Mouse (Mus musculus) heart, embryonic 16.5 days (tissue): Measurements from ENCODE around the gene Gm45062. TPM values are rescaled to one million over a fixed set of nuclear protein-coding genes. Genes with fewer than 3 reads are reported as not detected.

Experiments
- ATAC-seq: fragments of 200-750 bp; cut with Nextera tagmentation; replicated peaks from 2 replicates; pipeline ENCODE4 v1.8.0; 2017; ENCODE audit warnings: moderate number of reproducible peaks; ENCODE audit not compliant: insufficient read depth, low FRiP score; ENCODE audit errors: extremely low read depth
- H3K27ac ChIP-seq: fragments of 300-500 bp; sonication (generic); 2 replicates; pipeline ENCODE4 v1.5.1; 2014; ENCODE audit warnings: mild to moderate bottlenecking, low read length, control low read depth, moderate library complexity
- H3K27me3 ChIP-seq: fragments of 300-500 bp; sonication (generic); 2 replicates; pipeline ENCODE4 v1.6.1; 2014; ENCODE audit warnings: low read length, mixed read lengths; ENCODE audit not compliant: control insufficient read depth, insufficient read depth
- H3K36me3 ChIP-seq: fragments of 300-500 bp; sonication (generic); 2 replicates; pipeline ENCODE4 v1.6.1; 2014; ENCODE audit not compliant: control insufficient read depth, insufficient read depth
- H3K4me1 ChIP-seq: fragments of 300-500 bp; sonication (generic); 2 replicates; pipeline ENCODE4 v1.6.1; 2014; ENCODE audit warnings: low read length, mixed read lengths; ENCODE audit not compliant: control insufficient read depth, insufficient read depth
- H3K4me2 ChIP-seq: fragments of 300-500 bp; sonication (generic); 2 replicates; pipeline ENCODE4 v1.6.1; 2014; ENCODE audit warnings: low read depth, mild to moderate bottlenecking, control low read depth, low read length
- H3K4me3 ChIP-seq: fragments of 300-500 bp; sonication (generic); 2 replicates; pipeline ENCODE4 v1.5.1; 2014; ENCODE audit warnings: mild to moderate bottlenecking, control low read depth, low read length
- H3K9ac ChIP-seq: fragments of 300-500 bp; sonication (generic); 2 replicates; pipeline ENCODE4 v1.6.1; 2014; ENCODE audit warnings: low read length, control low read depth
- H3K9me3 ChIP-seq: fragments of 300-500 bp; sonication (generic); replicated peaks from 2 replicates; pipeline ENCODE4 v1.6.1; 2016; ENCODE audit warnings: low read length; ENCODE audit not compliant: control insufficient read depth
- WGBS: fragments of 180-500 bp; shearing (Covaris S2); extraction: QIAGEN DNeasy Blood & Tissue Kit; methylation state at CpG from one replicate; pipeline ENCODE4 v1.1.7; 2014; 5-methylcytosine and 5-hydroxymethylcytosine counted together
- polyA plus RNA-seq: library from polyadenylated mRNA; unstranded; fragments of >200 nt; fragmentation: Nextera tagmentation; extraction: Ambion mirVana; gene quantifications from 2 replicates; pipeline ENCODE4 v1.2.1, GENCODE M21; 2015

The Gm45062 gene
- polyA plus RNA-seq, 1 experiment from 2014 or later: 9.1 TPM

GRCm38 (mm10) chr6:8393029-8393428, 133.8 kb downstream of the Gm45062 start:
- H3K4me2 ChIP-seq: no peak overlapping the region
- H3K36me3 ChIP-seq: no peaks in the 10 kb centered on the region
- ATAC-seq: no peak
- no peaks in the 10 kb centered on the region for H3K27me3 ChIP-seq
- peaks cover 3% of the 10 kb centered on the region; the same call in 1 of the 2 replicates for H3K4me1 ChIP-seq
- no peak overlapping the region for H3K27ac ChIP-seq
- H3K4me3 ChIP-seq: no peak overlapping the region
- no peak overlapping the region for H3K9ac ChIP-seq
- 61% methylated on average over 4 of the region's 4 CpGs for WGBS
- H3K9me3 ChIP-seq: no peaks in the 10 kb centered on the region

- Histone ChIP-seq H3K4me3 (no peak overlapping the region), H3K27me3 (no peaks in the 10 kb centered on the region), H3K4me2 (no peak overlapping the region), H3K27ac (no peak overlapping the region), H3K36me3 (no peaks in the 10 kb centered on the region), H3K4me1 (peaks cover 3% of the 10 kb centered on the region; the same call in 1 of the 2 replicates), H3K9ac (no peak overlapping the region), H3K9me3 (no peaks in the 10 kb centered on the region)
- ATAC-seq: no peak
These were observed 134.8 kb downstream of the Gm45062 start for GRCm38 (mm10) chr6:8394044-8394443.

- Histone ChIP-seq H3K4me2 (no peak overlapping the region), H3K36me3 (no peaks in the 10 kb centered on the region), H3K9ac (no peak overlapping the region), H3K27ac (no peak overlapping the region), H3K9me3 (no peaks in the 10 kb centered on the region), H3K27me3 (no peaks in the 10 kb centered on the region), H3K4me3 (no peak overlapping the region), H3K4me1 (peaks cover 3% of the 10 kb centered on the region; the same call in 1 of the 2 replicates)
- 68% methylated on average over 4 of the region's 4 CpGs for WGBS
- no peak for ATAC-seq
These were observed 135.8 kb downstream of the Gm45062 start for GRCm38 (mm10) chr6:8395061-8395460.

- Histone ChIP-seq H3K4me3 (no peak overlapping the region), H3K27me3 (no peaks in the 10 kb centered on the region), H3K9ac (no peak overlapping the region), H3K4me1 (peaks cover 3% of the 10 kb centered on the region; the same call in 1 of the 2 replicates), H3K9me3 (no peaks in the 10 kb centered on the region), H3K36me3 (no peaks in the 10 kb centered on the region), H3K4me2 (no peak overlapping the region), H3K27ac (no peak overlapping the region)
- WGBS: 80% methylated on average over 7 of the region's 7 CpGs
- no peak for ATAC-seq
These were observed 138.0 kb downstream of the Gm45062 start for GRCm38 (mm10) chr6:8397252-8397651.

- no peaks in the 10 kb centered on the region for H3K36me3 ChIP-seq
- no peak for ATAC-seq
- H3K27me3 ChIP-seq: no peaks in the 10 kb centered on the region
- WGBS: 83% methylated on average over 1 of the region's 1 CpGs
- H3K4me1 ChIP-seq: no peaks in the 10 kb centered on the region
- H3K27ac ChIP-seq: no peak overlapping the region
- no peaks in the 10 kb centered on the region for H3K9me3 ChIP-seq
- H3K4me3 ChIP-seq: no peak overlapping the region
- H3K9ac ChIP-seq: no peak overlapping the region
- no peak overlapping the region for H3K4me2 ChIP-seq
These were observed 140.5 kb downstream of the Gm45062 start for GRCm38 (mm10) chr6:8399710-8400109.

- 90% methylated on average over 5 of the region's 5 CpGs for WGBS
- Histone ChIP-seq H3K4me2 (no peak overlapping the region), H3K36me3 (no peaks in the 10 kb centered on the region), H3K4me3 (no peak overlapping the region), H3K9ac (no peak overlapping the region), H3K27ac (no peak overlapping the region), H3K27me3 (no peaks in the 10 kb centered on the region), H3K4me1 (0 out of 2 replicates have a peak, but pooled peaks cover 2% of the 10 kb centered on the region), H3K9me3 (no peaks in the 10 kb centered on the region)
- ATAC-seq: no peak
These were observed 143.9 kb downstream of the Gm45062 start for GRCm38 (mm10) chr6:8403127-8403526.

GRCm38 (mm10) chr6:8405844-8406243, 146.6 kb downstream of the Gm45062 start:
- Histone ChIP-seq H3K4me3 (no peak overlapping the region), H3K9me3 (no peaks in the 10 kb centered on the region), H3K27me3 (no peaks in the 10 kb centered on the region), H3K4me2 (no peak overlapping the region), H3K27ac (no peak overlapping the region), H3K9ac (no peak overlapping the region), H3K36me3 (no peaks in the 10 kb centered on the region), H3K4me1 (peaks cover 14% of the 10 kb centered on the region)
- WGBS: 84% methylated on average over 5 of the region's 5 CpGs
- no peak for ATAC-seq

- Histone ChIP-seq H3K27ac (no peak overlapping the region), H3K4me2 (no peak overlapping the region), H3K27me3 (no peaks in the 10 kb centered on the region), H3K9me3 (no peaks in the 10 kb centered on the region), H3K4me3 (no peak overlapping the region), H3K9ac (no peak overlapping the region), H3K36me3 (no peaks in the 10 kb centered on the region), H3K4me1 (peaks cover 15% of the 10 kb centered on the region)
- no peak for ATAC-seq
- 54% methylated on average over 2 of the region's 2 CpGs for WGBS
These were observed 149.1 kb downstream of the Gm45062 start for GRCm38 (mm10) chr6:8408332-8408731.

- peak; percentile 94 for ATAC-seq
- no peak overlapping the region for H3K9ac ChIP-seq
- 0 out of 2 replicates have a peak overlapping the region, but pooled peaks have one; percentile 10 for H3K4me2 ChIP-seq
- H3K9me3 ChIP-seq: no peaks in the 10 kb centered on the region
- H3K4me1 ChIP-seq: peaks cover 15% of the 10 kb centered on the region
- WGBS: 39% methylated on average over 4 of the region's 4 CpGs
- peak overlapping the region; percentile 40; the same call in 1 of the 2 replicates for H3K27ac ChIP-seq
- H3K4me3 ChIP-seq: no peak overlapping the region
- no peaks in the 10 kb centered on the region for H3K36me3 ChIP-seq
- no peaks in the 10 kb centered on the region for H3K27me3 ChIP-seq
These were observed 150.6 kb downstream of the Gm45062 start for GRCm38 (mm10) chr6:8409865-8410264.
